Comparison of ENCODE assay signal across 17 mouse cellular contexts in genomic region chr19:55037406-55037805, GRCm38 (mm10).
"Had no signal": no experiment of that assay in that cellular context is flagged by ENCODE, and none has a peak within 500 bp of the region (broad histone marks: within the 10 kb centered on the region; RNA-seq: fewer than 3 reads in every experiment).

No protein-coding gene starts in this region.

- DNase-seq: gastrocnemius, adult 2 months; gastrocnemius, postnatal 10 days; gastrocnemius, postnatal 25 days; heart, adult 2 months; heart, postnatal 10 days; heart, postnatal 4 days; kidney, adult 18-20 months; kidney, adult 8-10 months; kidney, postnatal 10 days; kidney, postnatal 25 days; kidney, postnatal 4 days; liver; liver, embryonic 13.5 days had no signal

- ATAC-seq: hindbrain, embryonic 16.5 days; inflammation-experienced regulatory T-cells, adult 6 months; intestine, embryonic 15.5 days; intestine, postnatal 0 days had no signal
